Mouse (Mus musculus) common myeloid progenitor, adult 5-6 weeks (primary cell): ENCODE measurements at regions not wholly inside any gene's neighbourhood (a gene's known extent, or its start where the extent isn't known, plus 50 kb on each side); places are given as distances from the start of the nearest gene placed in this dataset.

Experiments used
- ATAC-seq: replicated peaks from 2 replicates; pipeline ENCODE4 v1.8.0; 2016; ENCODE audit warnings: low read depth, mild to moderate bottlenecking, moderate TSS enrichment, inconsistent platforms; ENCODE audit not compliant: poor library complexity, severe bottlenecking

DNA sequence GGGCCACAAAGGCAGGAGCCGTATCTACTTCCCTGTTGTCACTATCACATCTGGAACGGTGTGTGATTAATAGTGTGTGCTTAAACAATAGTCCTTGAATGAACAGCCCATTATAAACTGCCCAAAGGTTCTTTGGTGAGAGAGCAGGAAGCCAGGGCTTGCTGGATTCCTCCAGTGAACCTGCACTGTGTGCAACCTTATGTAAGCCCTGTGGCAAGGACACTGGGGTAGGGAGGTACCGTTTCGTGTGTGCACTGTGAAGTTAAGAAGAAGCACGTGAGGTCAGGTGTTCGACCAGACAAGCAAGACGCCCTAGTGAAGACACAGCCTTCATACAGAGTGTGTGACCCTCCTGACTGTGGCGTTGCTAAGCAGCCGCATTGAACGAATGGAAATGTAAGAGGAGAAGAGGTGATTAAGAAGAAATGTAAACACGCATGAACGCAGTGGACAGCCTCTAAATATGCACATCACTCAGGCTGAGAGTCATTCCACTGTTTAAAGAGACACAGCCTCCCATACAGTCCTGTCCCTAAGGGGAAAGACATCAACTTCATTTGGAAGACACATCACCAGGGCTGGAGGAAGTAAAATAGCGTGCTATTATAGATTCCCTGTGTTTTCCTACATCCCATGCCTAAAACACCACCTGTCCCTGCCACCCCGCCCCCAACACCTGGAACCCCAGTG lies 472.0 kb upstream of the Gm19410 start:
- ATAC-seq, result no peak

DNA sequence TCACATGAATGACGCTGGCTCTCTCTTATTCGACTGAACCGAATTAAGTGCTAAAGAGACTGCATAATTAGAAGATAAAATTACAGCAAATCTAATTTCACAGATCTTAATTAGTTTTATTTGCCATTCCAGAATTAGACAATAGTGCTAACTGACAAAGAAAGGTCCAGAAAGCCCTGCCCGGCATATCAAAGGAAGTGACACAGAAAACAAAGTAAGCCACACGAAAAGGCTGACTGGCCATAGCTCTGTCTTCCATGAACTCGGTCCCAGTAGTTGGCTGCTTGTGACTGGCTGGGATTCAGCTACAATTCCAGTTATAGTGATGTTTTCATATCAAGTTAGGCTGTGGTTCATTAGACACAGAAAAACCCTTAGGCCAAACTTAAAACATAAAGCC lies 468.7 kb upstream of the Gm19410 start:
- no peak for ATAC-seq

DNA sequence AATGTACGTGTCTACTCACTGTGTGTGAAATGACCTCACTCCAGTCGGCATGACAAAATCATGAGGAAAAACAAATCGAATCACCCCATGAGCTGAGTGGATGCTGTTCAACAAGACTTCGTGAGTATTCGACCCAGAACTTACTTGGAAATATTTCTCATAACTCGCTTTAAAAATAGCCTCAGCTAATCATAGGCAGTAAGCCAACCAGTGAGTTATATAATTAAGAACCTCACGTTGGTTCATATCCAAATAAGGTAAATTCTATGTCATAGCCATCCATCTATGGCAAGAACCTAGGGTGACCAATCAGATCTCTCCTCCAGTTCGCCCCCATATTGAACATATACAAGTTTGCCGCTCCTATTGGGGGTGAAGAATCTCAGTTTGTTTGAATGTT lies 466.5 kb upstream of the Gm19410 start:
- ATAC-seq, result no peak

DNA sequence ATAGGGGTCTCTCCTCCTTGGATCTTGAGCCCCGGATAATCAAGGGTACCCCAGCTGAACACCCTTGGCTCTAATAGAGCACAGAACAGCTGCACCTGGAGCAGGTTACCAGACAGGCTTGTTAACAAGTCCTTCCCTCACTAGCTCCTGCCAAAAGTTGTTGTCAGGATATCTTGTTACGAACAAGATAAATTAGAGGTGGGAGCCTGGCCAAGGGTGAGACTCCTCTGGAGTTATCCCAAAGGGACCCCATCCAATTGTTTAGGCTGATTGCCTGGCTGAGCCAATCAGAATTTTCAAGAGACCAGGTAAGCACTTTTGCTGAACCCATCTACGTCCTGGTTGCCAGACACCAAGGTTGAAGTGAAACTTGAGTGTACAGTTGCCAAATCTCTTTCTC lies 465.2 kb upstream of the Gm19410 start:
- ATAC-seq, result no peak

DNA sequence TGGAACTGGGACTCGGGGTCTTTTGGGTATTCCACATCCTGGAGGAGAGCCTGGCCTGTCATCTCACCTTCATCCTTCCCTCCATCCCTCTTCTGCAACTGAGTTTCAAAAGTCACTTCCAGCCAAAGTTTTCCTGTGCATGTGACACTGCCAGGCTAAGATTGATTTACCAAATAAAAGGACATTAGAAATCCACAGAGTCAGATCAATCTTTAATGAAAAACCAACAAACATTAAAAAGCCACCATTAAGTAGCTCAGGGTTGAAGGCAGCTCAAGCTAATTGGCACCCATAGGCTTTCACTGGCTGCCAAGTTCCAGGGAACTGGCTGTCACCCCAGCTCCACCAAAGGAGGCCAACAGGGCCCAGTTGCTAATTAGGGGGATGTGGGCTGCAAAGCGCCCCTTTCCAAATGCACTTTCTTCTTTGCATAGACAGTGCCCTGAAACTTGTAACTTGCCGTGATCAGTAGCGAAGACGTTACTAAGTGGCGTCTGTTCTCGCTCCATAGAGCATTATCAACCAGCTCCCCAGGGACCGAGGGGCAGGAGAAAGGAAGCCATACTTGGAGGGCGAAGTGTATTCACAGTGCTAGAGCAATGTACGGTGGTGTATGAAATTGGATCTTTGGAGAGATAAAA lies 464.6 kb upstream of the Gm19410 start:
- no peak for ATAC-seq

DNA sequence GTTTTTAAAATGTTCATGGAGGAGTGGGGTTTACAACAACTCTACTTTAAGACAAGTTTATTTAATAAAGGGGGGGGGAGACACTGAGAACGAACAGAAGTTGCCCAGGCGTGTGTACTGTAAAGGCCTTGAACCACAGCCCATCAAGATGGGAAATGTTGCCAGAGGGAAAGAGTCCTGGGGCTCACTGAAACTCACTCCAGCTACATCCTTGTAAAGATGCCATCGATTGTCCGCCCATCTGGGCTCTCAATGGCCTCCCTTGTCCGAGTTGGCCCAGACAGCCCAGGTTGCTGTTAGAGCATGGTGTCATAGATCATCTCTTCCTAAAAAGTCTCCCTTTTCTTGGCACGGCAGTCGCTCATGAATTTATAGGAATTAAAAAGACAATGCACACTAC lies 462.7 kb upstream of the Gm19410 start:
- ATAC-seq, result no peak

DNA sequence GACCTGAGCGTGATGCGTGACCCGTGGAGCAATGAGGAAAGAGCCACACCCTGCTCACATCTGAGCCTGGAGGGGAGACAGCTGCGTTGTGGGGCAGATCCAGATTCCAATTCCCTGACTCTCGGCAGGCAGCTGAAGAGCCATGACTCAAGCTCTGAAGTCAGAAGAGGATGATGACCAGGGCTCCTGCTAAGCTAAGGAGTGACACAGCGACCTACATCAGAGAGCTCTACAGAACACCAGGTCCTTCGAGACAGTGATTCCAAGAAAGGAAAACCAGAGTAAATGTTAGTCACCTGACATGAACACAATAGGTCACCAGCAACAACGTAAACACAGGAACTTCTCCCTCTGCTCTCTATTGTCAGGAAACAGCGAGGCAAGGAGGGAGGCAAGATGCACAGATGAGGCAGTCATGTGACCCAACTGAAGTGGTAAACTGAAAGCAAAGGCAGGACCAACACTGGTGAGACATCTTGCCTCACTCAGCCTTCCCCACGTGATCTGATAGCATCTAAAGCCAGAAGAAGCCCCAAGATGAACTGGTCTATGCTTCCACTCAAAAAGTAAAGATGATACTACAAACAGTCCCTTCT lies 444.2 kb upstream of the Gm19410 start:
- no peak for ATAC-seq

DNA sequence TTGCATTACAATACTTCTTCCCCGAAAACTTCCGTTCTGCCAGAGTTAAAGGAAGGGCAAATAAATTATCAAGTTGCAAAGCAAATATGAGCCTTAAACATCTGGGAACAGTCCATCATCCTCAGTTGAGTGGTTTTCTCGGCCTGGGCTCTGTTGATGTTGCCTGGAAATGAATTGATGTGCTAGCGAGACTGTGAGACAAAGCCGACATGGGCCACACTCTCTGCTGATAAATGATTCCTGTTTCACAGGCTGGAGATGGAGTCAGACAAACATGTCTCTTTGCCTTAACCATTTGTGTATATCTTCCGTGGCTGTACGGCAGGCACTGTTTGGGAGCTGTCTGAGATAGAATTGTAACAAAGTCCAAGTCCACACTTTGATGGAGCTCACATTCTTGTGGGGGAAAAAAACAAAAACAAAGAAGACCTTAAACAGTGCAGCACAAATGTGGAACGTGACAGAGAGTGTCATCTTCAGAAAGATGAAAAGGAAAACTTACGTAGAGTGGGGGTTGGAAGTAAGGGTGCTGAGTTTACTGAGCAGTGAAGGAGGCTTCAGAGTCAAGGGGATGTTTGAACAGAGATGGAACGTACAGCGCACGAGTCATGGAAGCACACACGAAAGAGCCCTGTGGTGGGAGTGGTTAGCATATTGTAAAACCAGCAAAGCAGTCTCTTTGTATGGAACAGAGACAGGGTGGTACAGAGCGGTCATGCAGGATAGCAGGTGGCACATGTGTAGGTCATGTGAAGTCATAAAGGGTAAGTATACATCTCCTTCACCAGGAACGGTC lies 442.2 kb upstream of the Gm19410 start:
- ATAC-seq, result no peak
